Mouse (Mus musculus) c-Kit-positive CD71-negative TER-119-negative erythroid progenitor cells, embryonic 14.5 days (primary cell): ENCODE results near the gene Srsf7.
"Not testable (repeated sequence)": the region's sequence is repeated elsewhere in the genome, so short reads cannot be mapped to it uniquely, and the experiment has no call there.

Experiments used
- DNase-seq: peaks from one replicate; pipeline ENCODE4 v3.0.0-alpha.2; 2013; ENCODE audit warnings: low read depth

The Srsf7 gene

GRCm38 (mm10) chr17:80206671-80207581 is at the start of gene Srsf7, which contains the start of gene Ttc39d:
TSS of gene Srsf7 (minus strand) at chr17:80207307.
TSS of gene Ttc39d (plus strand) at chr17:80207460.
- DNase-seq = peak; percentile 97

DNA sequence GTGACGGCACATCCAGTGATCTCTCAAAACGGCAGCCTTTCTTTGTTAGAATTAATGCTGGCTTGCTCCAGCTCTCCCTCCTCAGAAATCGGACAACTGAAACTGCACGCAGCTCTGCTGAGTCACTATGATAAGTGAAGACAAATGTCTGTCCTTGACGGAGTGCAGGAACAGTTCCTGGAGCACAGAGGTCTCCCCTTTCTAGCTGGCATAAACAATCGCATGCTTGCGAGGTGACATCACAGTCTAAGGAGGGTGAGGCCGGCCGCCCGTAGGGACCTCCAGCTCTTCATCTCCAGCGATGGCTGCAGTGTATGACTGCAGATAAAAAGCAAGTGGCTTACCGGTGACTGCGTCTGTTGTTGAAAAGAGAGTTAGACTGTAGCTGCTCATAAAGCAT is 48.1 kb upstream of the Srsf7 start:
- no peak for DNase-seq

DNA sequence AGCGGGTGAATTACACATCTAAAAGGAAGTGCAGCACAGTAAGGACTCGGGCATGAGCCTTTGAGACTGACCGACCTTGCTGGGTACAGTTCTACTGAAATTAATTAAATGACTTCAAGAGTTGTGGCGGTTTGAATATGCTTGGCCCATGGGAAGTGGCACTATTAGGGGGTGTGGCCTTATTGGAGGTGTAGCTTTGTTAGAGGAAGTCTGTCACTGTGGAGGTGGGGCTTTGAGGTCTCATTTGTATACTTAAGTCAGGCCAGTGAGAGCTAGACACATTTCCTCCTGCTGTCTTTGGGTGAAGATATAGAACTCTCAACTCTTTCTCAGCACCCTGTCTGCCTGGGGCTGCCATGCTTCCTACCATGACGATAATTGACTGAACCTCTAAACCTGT is 47.3 kb upstream of the Srsf7 start:
- no peak for DNase-seq

- DNase-seq = no peak
These were observed 45.8 kb upstream of the Srsf7 start for GRCm38 (mm10) chr17:80252757-80253525.

DNA sequence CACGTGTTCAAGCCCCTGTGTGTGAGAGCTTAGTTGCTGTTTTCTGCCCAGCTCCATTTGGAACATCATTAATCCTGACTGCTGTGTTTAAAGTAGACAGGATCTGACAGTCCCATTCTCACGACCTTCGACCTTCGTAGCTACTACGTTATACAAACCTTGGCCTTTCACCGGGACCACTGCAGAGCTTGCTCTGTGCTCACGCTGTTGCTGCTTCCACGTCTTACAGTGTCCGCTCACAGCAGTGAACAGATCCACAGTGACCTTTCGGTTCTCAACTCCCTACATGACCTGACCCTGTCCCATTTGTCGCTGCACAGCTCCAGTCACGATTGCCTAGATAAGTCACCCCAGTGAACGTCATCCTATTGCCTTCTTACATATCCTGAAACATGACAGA is 36.0 kb upstream of the Srsf7 start:
- DNase-seq = no peak

- no peak for DNase-seq
These were observed 34.5 kb upstream of the Srsf7 start for GRCm38 (mm10) chr17:80241594-80241993.

- DNase-seq = no peak
These were observed 30.4 kb upstream of the Srsf7 start for GRCm38 (mm10) chr17:80237475-80237874.

GRCm38 (mm10) chr17:80236805-80237204 is 29.7 kb upstream of the Srsf7 start:
- DNase-seq = no peak

- DNase-seq = no peak
These were observed 28.4 kb upstream of the Srsf7 start for GRCm38 (mm10) chr17:80235477-80235876.

DNA sequence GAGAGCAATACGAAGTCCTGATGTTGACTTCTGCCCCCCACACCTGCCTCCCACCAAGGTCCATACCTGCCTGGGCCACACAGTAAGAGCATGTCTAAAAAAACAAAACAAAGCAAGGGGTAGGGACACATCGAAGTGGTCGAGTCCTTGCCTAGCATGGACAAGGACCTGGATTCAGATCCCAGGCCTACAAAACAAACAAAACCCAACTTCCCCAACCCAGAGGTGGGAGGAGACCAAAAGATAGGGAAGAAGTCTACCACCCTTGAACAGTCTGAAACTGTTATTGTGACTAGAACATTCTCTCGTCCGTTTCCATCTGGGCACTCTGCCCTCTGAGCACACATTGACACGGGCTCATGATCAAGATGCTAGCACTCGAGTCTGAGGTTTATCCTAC is 27.3 kb upstream of the Srsf7 start:
- DNase-seq = no peak

- DNase-seq = no peak
These were observed 26.7 kb upstream of the Srsf7 start for GRCm38 (mm10) chr17:80233844-80234243.

- DNase-seq = no peak
These were observed 22.3 kb upstream of the Srsf7 start for GRCm38 (mm10) chr17:80229396-80229795.

DNA sequence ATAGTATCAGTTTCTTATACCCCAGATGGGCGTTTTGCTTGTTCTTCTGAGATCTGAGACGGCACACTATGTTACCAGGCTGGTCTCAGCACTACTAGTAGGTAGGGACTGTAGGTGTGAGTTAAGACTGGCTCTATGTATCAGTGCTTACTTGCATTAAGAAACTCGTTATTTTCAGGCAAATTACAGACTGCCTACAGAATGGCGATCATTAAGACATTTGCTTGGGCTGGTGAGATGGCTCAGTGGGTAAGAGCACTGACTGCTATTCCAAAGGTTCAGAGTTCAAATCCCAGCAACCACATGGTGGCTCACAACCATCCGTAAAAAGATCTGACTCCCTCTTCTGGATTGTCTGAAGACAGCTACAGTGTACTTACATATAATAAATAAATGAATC is 18.0 kb upstream of the Srsf7 start:
- DNase-seq = not testable (repeated sequence)

DNA sequence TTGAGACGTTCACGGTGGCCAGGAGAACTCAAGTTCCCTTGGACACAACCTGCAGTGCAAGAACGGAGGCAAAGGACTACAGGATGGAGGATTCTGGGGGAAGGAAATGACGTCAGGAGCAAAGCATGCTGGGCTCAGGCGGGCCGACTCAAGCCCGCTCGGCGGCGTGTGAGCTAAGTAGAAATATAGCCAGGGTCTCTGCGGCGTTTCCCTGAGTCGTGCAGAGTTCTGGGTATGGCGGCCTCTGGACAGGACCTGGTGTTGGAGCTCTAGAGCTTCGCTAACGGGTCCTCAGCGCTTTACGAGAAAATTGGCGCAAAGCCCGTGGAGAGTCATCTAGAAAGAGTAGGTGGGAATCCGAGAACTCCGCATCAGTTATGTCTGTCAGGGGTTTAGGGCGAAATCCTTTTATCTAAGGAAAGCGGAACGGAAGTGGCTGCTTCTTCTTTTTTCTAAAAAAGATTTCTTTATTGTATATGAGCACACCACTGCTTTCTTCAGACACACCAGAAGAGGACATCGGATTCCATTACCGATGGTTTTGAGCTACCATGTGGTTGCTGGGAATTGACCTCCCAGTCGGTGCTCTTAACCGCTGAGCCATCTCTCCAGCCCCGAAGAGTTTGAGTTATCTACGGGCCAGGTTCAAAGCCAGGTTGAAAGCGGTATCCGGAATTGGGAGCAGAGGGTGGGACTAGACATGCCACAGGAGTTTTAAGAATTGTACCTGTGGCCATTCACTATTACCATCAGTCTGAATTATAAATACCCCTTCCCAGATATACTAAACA is 17.4 kb upstream of the Srsf7 start, which contains the start of gene Gemin6:
Gene Gemin6, plus strand, starts transcription at position 116 of the 791 bp plus-strand sequence.
- peak; percentile 81 for DNase-seq

- DNase-seq = no peak
These were observed 16.7 kb upstream of the Srsf7 start for GRCm38 (mm10) chr17:80223829-80224228.

DNA sequence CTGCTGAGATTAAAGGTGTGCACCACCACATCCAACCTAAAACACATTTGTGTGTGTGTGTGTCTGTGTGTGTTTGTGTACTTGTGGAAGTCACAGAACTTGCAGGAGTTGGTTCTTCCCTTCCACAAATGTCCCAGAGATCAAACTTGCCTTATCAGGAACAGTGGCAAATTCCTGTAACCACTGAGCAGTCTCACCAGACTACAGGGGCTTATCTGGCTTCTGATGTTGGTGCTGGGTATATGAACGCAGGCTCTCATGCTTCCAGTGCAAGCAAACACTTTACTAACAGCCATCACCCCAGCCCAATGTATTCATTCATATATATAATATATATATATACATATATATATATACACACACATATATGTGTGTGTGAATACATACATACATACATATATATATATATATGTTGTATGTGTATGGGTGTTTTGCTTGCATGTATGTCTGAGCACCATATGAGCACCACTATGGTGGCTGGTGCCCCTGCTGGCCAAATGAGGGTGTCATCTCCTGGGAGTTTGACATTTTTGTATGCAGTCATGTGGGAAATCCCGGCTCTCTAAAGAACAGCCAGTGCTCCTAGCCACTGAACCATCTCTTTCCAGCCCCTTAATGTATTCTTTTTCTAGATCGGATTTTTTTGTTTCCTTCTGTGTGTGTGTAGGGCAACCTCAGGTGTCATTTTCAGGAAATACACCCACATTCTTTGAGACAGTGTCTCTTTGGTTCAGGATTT is 15.0 kb upstream of the Srsf7 start:
- no peak for DNase-seq

DNA sequence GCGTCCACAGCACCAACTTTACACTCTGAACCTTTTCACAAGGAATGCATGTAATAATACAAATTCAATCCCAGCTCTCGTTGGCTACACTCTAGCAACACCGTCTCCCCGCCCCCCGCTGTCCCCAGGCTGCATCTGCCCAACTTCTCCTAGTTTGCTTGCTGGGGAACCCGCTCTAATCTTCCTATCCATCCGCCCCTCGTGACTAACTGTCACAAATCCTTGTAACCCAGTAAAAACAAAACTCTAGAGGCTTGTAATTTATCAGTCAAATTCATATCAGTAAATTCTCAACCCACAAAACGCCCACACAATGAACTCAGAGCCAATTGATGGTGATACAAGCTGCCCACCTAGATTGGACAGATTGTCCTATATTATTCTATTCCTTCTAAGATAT is 14.1 kb upstream of the Srsf7 start:
- DNase-seq = no peak

GRCm38 (mm10) chr17:80220131-80220530 is 13.0 kb upstream of the Srsf7 start:
- DNase-seq = no peak

DNA sequence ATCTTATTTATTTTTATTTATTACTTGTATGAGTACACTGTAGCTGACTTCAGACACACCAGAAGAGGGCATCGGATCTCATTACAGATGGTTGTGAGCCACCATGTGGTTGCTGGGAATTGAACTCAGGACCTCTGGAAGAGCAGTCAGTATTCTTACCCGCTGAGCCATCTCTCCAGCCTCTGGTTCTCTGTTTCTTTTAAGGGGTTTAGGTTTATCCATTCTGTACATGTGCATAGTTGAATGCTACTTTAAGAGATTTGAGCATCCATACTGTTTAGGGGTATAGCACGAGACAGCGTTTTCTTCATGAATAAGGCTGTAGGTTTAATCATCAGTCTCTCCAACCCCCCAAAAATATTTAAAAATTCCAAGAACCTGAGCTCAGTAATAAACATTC is 6.9 kb upstream of the Srsf7 start:
- DNase-seq = not testable (repeated sequence)

GRCm38 (mm10) chr17:80206301-80206670 is 821 bp downstream of the Srsf7 start:
- no peak for DNase-seq

DNA sequence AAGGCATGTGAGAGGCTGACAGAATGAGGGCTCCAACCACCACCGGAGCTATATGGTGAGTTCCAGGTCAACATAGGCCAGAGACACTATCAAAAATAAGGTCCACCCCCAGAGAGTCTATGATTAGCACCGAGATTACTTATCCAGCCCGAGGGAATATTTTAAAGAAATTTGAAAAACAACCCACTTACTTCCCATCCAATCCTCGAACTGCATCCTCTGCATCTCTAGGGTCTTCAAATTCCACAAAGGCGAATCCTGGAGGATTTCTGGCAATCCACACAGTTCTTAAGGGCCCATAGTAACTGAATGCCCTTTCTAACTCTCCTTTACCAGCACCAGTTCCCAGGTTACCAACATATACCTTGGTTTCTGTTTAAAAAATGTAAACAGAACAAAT is 1.4 kb downstream of the Srsf7 start:
- DNase-seq = no peak
